Mouse (Mus musculus) testis, adult 2 months (tissue): Measurements from ENCODE around the gene Fry. TPM values are rescaled to one million over a fixed set of nuclear protein-coding genes. Genes with fewer than 3 reads are reported as not detected.

Experiments used
- H3K27ac ChIP-seq: fragments of 200-500 bp; 2 replicates; pipeline ENCODE4 v1.5.1; 2012; ENCODE audit warnings: low read depth, low read length; ENCODE audit not compliant: control insufficient read depth, insufficient read depth
- H3K27me3 ChIP-seq: fragments of 200-500 bp; 2 replicates; pipeline ENCODE4 v1.6.1; 2012; ENCODE audit warnings: mild to moderate bottlenecking, low read length, moderate library complexity; ENCODE audit not compliant: control insufficient read depth, insufficient read depth
- H3K36me3 ChIP-seq: fragments of 200-500 bp; 2 replicates; pipeline ENCODE4 v1.6.1; 2012; ENCODE audit warnings: mild to moderate bottlenecking, low read length; ENCODE audit not compliant: control insufficient read depth, insufficient read depth
- H3K4me1 ChIP-seq: fragments of 200-500 bp; 2 replicates; pipeline ENCODE4 v1.6.1; 2012; ENCODE audit warnings: low read length; ENCODE audit not compliant: control insufficient read depth, insufficient read depth
- H3K4me3 ChIP-seq: fragments of 200-500 bp; 2 replicates; pipeline ENCODE4 v1.5.1; 2012; ENCODE audit warnings: low read depth, mild to moderate bottlenecking, low read length, moderate library complexity, mixed read lengths; ENCODE audit not compliant: control insufficient read depth
- CTCF ChIP-seq: fragments of 200-500 bp; IDR thresholded peaks from 2 replicates; pipeline ENCODE4 v1.5.1; 2012; ENCODE audit warnings: low read depth, mild to moderate bottlenecking, inconsistent platforms, low read length, moderate library complexity; ENCODE audit not compliant: control insufficient read depth, insufficient read depth, insufficient replicate concordance
- POLR2A ChIP-seq: fragments of 200-500 bp; IDR thresholded peaks from 2 replicates; pipeline ENCODE4 v1.6.1; 2012; ENCODE audit warnings: low read depth, mild to moderate bottlenecking, inconsistent platforms, low read length, moderate library complexity; ENCODE audit not compliant: control insufficient read depth
- polyA plus RNA-seq: library from polyadenylated mRNA; depleted of rRNA; stranded (reverse); fragments of >200 nt; gene quantifications from 2 replicates; pipeline ENCODE4 v1.2.3, GENCODE M21; 2012

The Fry gene
- polyA plus RNA-seq, 1 experiment = 8.4 TPM

- TF ChIP-seq CTCF (no peak), POLR2A (no peak)
- no peaks in the 10 kb centered on the region for H3K36me3 ChIP-seq
- no peaks in the 10 kb centered on the region for H3K27me3 ChIP-seq
- no peak overlapping the region for H3K27ac ChIP-seq
- no peak overlapping the region for H3K4me3 ChIP-seq
- no peaks in the 10 kb centered on the region for H3K4me1 ChIP-seq
Measured at GRCm38 (mm10) chr5:150146612-150147011, 28.2 kb downstream of the Fry start.

- H3K36me3 ChIP-seq = no peaks in the 10 kb centered on the region
- H3K27ac ChIP-seq = no peak overlapping the region
- H3K27me3 ChIP-seq = no peaks in the 10 kb centered on the region
- H3K4me1 ChIP-seq = no peaks in the 10 kb centered on the region
- TF ChIP-seq POLR2A (no peak), CTCF (no peak)
- H3K4me3 ChIP-seq = no peak overlapping the region
Measured at GRCm38 (mm10) chr5:150149725-150150124, 31.3 kb downstream of the Fry start.

DNA sequence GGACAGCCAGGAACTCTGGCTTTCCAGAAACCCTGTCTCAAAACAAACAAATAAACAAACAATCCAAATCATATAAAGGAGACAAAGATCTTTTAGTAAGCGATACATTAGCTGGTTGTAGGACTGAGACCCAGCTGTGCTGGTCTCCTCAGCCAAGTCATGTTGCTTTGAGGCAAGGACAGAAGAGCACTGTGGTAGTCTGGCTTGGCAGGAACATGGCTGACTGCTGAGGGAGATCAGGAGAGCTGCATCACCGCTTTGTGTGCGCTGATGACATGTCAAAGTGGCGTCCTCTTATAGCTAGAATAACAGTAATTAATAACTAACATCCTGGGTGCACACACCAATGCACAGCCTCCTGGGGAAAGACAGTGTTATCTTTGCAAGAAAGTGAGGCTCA, 32.5 kb downstream of the Fry start:
- no peaks in the 10 kb centered on the region for H3K4me1 ChIP-seq
- TF ChIP-seq CTCF (no peak), POLR2A (no peak)
- no peaks in the 10 kb centered on the region for H3K27me3 ChIP-seq
- H3K36me3 ChIP-seq = no peaks in the 10 kb centered on the region
- no peak overlapping the region for H3K27ac ChIP-seq
- no peak overlapping the region for H3K4me3 ChIP-seq

- no peaks in the 10 kb centered on the region for H3K27me3 ChIP-seq
- TF ChIP-seq CTCF = no peak
- no peak for TF ChIP-seq POLR2A
- H3K36me3 ChIP-seq = no peaks in the 10 kb centered on the region
- no peak overlapping the region for H3K27ac ChIP-seq
- no peaks in the 10 kb centered on the region for H3K4me1 ChIP-seq
- no peak overlapping the region for H3K4me3 ChIP-seq
Measured at GRCm38 (mm10) chr5:150152071-150152879, 33.8 kb downstream of the Fry start.

DNA sequence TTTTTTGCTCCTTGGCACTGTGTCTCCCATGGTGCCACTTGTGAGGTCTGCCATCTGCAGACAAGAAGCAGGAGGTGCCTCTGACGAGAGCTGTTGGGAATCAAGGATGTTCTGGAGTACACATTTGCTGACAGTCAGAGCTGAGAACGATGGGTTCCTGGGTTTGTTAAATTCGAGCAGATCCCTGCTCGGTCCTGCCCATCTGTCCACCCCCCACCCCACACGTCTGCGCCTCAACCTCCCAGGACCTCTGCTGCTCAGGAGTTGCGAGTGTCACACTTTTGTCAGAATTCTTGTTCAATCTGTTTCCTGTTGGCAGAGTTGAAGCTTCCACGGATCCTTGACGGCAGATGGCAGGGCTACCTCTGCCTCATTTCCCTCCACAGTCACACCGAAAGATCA, 34.4 kb downstream of the Fry start:
- TF ChIP-seq POLR2A (no peak), CTCF (no peak)
- Histone ChIP-seq H3K27ac (no peak overlapping the region), H3K4me3 (no peak overlapping the region), H3K27me3 (no peaks in the 10 kb centered on the region), H3K4me1 (no peaks in the 10 kb centered on the region), H3K36me3 (no peaks in the 10 kb centered on the region)

DNA sequence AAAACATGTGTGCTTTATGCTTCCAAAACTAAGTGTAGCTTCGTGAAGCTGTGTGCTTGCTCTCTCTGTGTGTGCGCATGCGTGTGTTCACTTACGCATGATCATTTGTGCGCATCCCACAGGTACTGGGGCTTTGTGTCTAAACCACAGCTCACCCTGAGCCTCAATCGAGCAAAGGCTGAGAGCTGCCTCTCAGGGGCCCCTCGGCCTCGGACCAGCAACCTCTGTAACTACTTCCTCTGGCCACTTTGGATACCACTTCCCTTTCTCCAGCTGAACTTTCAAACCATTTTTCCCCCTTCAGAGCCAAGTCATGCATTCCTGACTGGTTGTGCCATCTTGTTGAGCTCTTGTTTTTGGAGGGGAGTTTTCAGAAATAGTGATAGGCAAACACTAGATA, 36.9 kb downstream of the Fry start:
- no peaks in the 10 kb centered on the region for H3K27me3 ChIP-seq
- H3K27ac ChIP-seq = no peak overlapping the region
- H3K4me3 ChIP-seq = no peak overlapping the region
- H3K36me3 ChIP-seq = no peaks in the 10 kb centered on the region
- TF ChIP-seq POLR2A (no peak), CTCF (no peak)
- no peaks in the 10 kb centered on the region for H3K4me1 ChIP-seq

DNA sequence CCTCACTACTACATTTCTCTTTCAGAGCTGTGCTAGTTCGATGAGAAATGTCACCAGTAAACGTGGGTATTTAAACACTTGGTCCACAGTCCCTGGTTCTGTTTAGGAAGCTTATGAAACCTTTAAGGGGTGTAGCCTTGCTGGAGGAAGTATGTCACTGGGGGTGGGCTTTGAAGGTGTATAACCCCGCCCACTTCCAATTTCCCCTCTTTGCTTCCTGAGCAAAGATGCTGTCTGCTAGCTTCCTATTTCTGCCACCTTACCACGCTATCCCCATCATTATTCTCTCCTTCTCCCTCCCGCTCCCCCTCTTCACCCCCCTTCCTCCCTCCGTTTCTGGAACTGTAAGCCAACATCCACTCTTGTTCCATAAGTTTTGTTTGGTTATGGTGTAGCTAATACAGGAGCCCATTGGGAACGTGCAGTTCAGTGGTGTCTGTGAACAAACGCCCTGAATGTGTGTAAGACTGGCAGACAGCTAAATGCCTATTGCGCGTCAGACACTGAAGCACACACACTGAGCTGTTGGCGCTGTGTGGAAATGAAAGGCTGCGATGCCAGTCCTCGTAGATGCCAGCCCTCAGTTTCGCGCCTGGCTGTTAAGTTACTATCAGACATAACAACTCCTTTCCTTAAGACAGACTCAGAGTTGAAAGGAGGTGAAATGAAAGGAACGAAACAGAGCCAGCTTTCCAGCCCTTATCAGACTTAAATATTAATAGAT, 37.8 kb downstream of the Fry start:
- Histone ChIP-seq H3K27me3 (no peaks in the 10 kb centered on the region), H3K4me3 (no peak overlapping the region), H3K4me1 (no peaks in the 10 kb centered on the region), H3K36me3 (no peaks in the 10 kb centered on the region), H3K27ac (no peak overlapping the region)
- no peak for TF ChIP-seq CTCF
- no peak for TF ChIP-seq POLR2A
